ENCODE assay signal across 32 mouse cellular contexts in genomic region chr10:3933311-3933940, GRCm38 (mm10). TPM values are rescaled to one million over a fixed set of nuclear protein-coding genes. Genes with fewer than 3 reads are reported as not detected.
DNase-seq lines count a peak whose midpoint lies in the region; ATAC-seq lines count a peak whose summit lies in the region.
"Had no signal": no experiment of that assay in that cellular context is flagged by ENCODE, and none has a peak within 500 bp of the region (broad histone marks: within the 10 kb centered on the region; RNA-seq: fewer than 3 reads in every experiment).

No protein-coding gene starts in this region.

- WGBS in midbrain, embryonic 11.5 days, result 85% methylated on average over 12 of the region's 12 CpGs
- 87% methylated on average over 12 of the region's 12 CpGs for WGBS in midbrain, embryonic 15.5 days
- WGBS in embryonic facial prominence, embryonic 14.5 days, result 35% methylated on average over 12 of the region's 12 CpGs

- no peak for ATAC-seq in midbrain, embryonic 11.5 days (ENCODE audit: low FRiP score)
- no peak for ATAC-seq in midbrain, embryonic 15.5 days (replicated peaks)
- peak; percentile 41; the same call in 1 of the 2 replicates for ATAC-seq in embryonic facial prominence, embryonic 14.5 days (ENCODE audit: low read depth)
- ATAC-seq: forebrain, postnatal 0 days; intestine, embryonic 16.5 days; liver, embryonic 12.5 days; liver, postnatal 0 days had no signal

- no peaks in the 10 kb centered on the region for H3K4me1 ChIP-seq in midbrain, embryonic 11.5 days (ENCODE audit: control insufficient read depth, insufficient read depth, low read length)
- H3K4me1 ChIP-seq in midbrain, embryonic 15.5 days, result no peaks in the 10 kb centered on the region
- H3K4me1 ChIP-seq in embryonic facial prominence, embryonic 14.5 days (ENCODE audit: control insufficient read depth, insufficient read depth, low read length), result 0 out of 2 replicates have a peak, but pooled peaks cover 8% of the 10 kb centered on the region
- H3K4me1 ChIP-seq: forebrain, embryonic 12.5 days; hindbrain, embryonic 13.5 days; limb, embryonic 12.5 days; liver, embryonic 12.5 days; neural tube, embryonic 15.5 days had no signal

- no peaks in the 10 kb centered on the region for H3K9me3 ChIP-seq in midbrain, embryonic 11.5 days (ENCODE audit: control insufficient read depth, low read length)
- no peaks in the 10 kb centered on the region for H3K9me3 ChIP-seq in midbrain, embryonic 15.5 days
- no peaks in the 10 kb centered on the region for H3K9me3 ChIP-seq in embryonic facial prominence, embryonic 14.5 days (ENCODE audit: control insufficient read depth, low read length)
- H3K9me3 ChIP-seq: embryonic facial prominence, embryonic 12.5 days; forebrain, embryonic 12.5 days; hindbrain, embryonic 13.5 days; limb, embryonic 12.5 days; liver, embryonic 12.5 days; neural tube, embryonic 15.5 days had no signal

- H3K9ac ChIP-seq in midbrain, embryonic 11.5 days (ENCODE audit: low read length), result no peak overlapping the region
- H3K9ac ChIP-seq in midbrain, embryonic 15.5 days, result no peak overlapping the region
- H3K9ac ChIP-seq in embryonic facial prominence, embryonic 14.5 days (ENCODE audit: low read depth, low read length), result no peak overlapping the region
- H3K9ac ChIP-seq: embryonic facial prominence, embryonic 12.5 days; forebrain, embryonic 12.5 days; forebrain, postnatal 0 days; hindbrain, embryonic 13.5 days; limb, embryonic 12.5 days; liver, embryonic 12.5 days; liver, postnatal 0 days; neural tube, embryonic 15.5 days had no signal

- no peaks in the 10 kb centered on the region for H3K27me3 ChIP-seq in midbrain, embryonic 11.5 days (ENCODE audit: control insufficient read depth, insufficient read depth, low read length)
- no peaks in the 10 kb centered on the region for H3K27me3 ChIP-seq in midbrain, embryonic 15.5 days (replicated peaks)
- H3K27me3 ChIP-seq in embryonic facial prominence, embryonic 14.5 days (replicated peaks; ENCODE audit: control insufficient read depth, insufficient read depth, low read length), result no peaks in the 10 kb centered on the region
- H3K27me3 ChIP-seq: embryonic facial prominence, embryonic 12.5 days; forebrain, embryonic 12.5 days; hindbrain, embryonic 13.5 days; limb, embryonic 12.5 days; liver, embryonic 12.5 days; megakaryocyte, embryonic 14.5 days; neural tube, embryonic 15.5 days had no signal

- peaks cover under 1% of the 10 kb centered on the region; the same call in 1 of the 2 replicates for H3K36me3 ChIP-seq in midbrain, embryonic 11.5 days (ENCODE audit: control insufficient read depth, insufficient read depth, low read length)
- H3K36me3 ChIP-seq in midbrain, embryonic 15.5 days (replicated peaks), result no peaks in the 10 kb centered on the region
- H3K36me3 ChIP-seq in embryonic facial prominence, embryonic 14.5 days (ENCODE audit: control insufficient read depth, insufficient read depth, low read length), result peaks cover 8% of the 10 kb centered on the region; the same call in 1 of the 2 replicates
- H3K36me3 ChIP-seq: forebrain, embryonic 12.5 days; hindbrain, embryonic 13.5 days; liver, embryonic 12.5 days; neural tube, embryonic 15.5 days had no signal

- DNase-seq in midbrain, embryonic 11.5 days (ENCODE audit: low spot score, missing footprints), result peak; percentile 68
- peak; percentile 72 for DNase-seq in R1 (ENCODE audit: low read depth, low spot score)
- peak; percentile 46 for DNase-seq in embryonic facial prominence, embryonic 14.5 days (ENCODE audit: low spot score)
- no peak for DNase-seq in thymus, postnatal 36 days
- no peak for DNase-seq in frontal cortex, adult 2 months (ENCODE audit: extremely low spot score in 1 of 2, low spot score in 1 of 2)
- DNase-seq in kidney, postnatal 25 days, result no peak
- DNase-seq: adrenal gland, postnatal 10 days; B cell, adult 2 months; cerebellum, adult 8-10 months; cerebellum, postnatal 36 days; forebrain, postnatal 0 days; gastrocnemius, postnatal 14 days; heart, adult 18-20 months; heart, postnatal 4 days; kidney, adult 8-10 months; layer of hippocampus, adult 9-11 months; liver, postnatal 0 days; lung, postnatal 4 days; midbrain, embryonic 14.5 days; retina, postnatal 1 day; right cerebral cortex, postnatal 14 days had no signal

- no peak overlapping the region for H3K27ac ChIP-seq in midbrain, embryonic 11.5 days (ENCODE audit: low read depth, low read length)
- no peak overlapping the region for H3K27ac ChIP-seq in midbrain, embryonic 15.5 days
- H3K27ac ChIP-seq in embryonic facial prominence, embryonic 14.5 days (replicated peaks; ENCODE audit: low read depth, low read length), result no peak overlapping the region
- H3K27ac ChIP-seq: embryonic facial prominence, embryonic 12.5 days; forebrain, embryonic 12.5 days; hindbrain, embryonic 13.5 days; kidney, postnatal 0 days; limb, embryonic 12.5 days; liver, embryonic 12.5 days; neural tube, embryonic 15.5 days had no signal

- H3K4me3 ChIP-seq in midbrain, embryonic 11.5 days (ENCODE audit: low read depth, low read length), result no peak overlapping the region
- H3K4me3 ChIP-seq in midbrain, embryonic 15.5 days, result no peak overlapping the region
- no peak overlapping the region for H3K4me3 ChIP-seq in embryonic facial prominence, embryonic 14.5 days (ENCODE audit: low read depth, low read length)
- H3K4me3 ChIP-seq: embryonic facial prominence, embryonic 12.5 days; forebrain, embryonic 12.5 days; hindbrain, embryonic 13.5 days; limb, embryonic 12.5 days; liver, embryonic 12.5 days; megakaryocyte, embryonic 14.5 days; neural tube, embryonic 15.5 days had no signal

- H3K4me2 ChIP-seq in midbrain, embryonic 11.5 days, result no peak overlapping the region
- H3K4me2 ChIP-seq in midbrain, embryonic 15.5 days, result no peak overlapping the region
- no peak overlapping the region for H3K4me2 ChIP-seq in embryonic facial prominence, embryonic 14.5 days (ENCODE audit: low read depth, low read length)
- H3K4me2 ChIP-seq: embryonic facial prominence, embryonic 12.5 days; forebrain, embryonic 12.5 days; heart, embryonic 11.5 days; hindbrain, embryonic 13.5 days; limb, embryonic 12.5 days; liver, embryonic 12.5 days; neural tube, embryonic 15.5 days had no signal

RNA-seq across cellular contexts. Expression of gene Mthfd1l, which starts 39.5 kb away (rescaled TPM):
- polyA plus RNA-seq in midbrain, embryonic 11.5 days (2014; fragmentation: Nextera tagmentation; extraction: Ambion mirVana), result 15.1 and 15.4 TPM in 2 replicates
- 6.0 TPM in 2 replicates for polyA plus RNA-seq in midbrain, embryonic 15.5 days (2015; fragmentation: Nextera tagmentation; extraction: Ambion mirVana)
- 8.6 and 12.1 TPM in 2 replicates for polyA plus RNA-seq in embryonic facial prominence, embryonic 14.5 days (2014; fragmentation: Nextera tagmentation; extraction: Ambion mirVana)
- polyA plus RNA-seq in frontal cortex, adult 2 months (2012; rRNA removed), result 6.2 and 6.3 TPM in 2 replicates

Comparison
In these comparisons a context has a peak if more than half of its experiments do, and no peak if none do; other contexts are left out.
1. DNase-seq: peak in midbrain, embryonic 11.5 days (single experiment), R1 (single experiment) and embryonic facial prominence, embryonic 14.5 days (single experiment); none in thymus, postnatal 36 days (0 of 2), frontal cortex, adult 2 months (0 of 2) and kidney, postnatal 25 days (0 of 2).